Mouse (Mus musculus) heart, embryonic 16.5 days (tissue): ENCODE results near the gene Pla2g6. TPM values are rescaled to one million over a fixed set of nuclear protein-coding genes. Genes with fewer than 3 reads are reported as not detected.

Experiments used
- ATAC-seq: fragments of 200-750 bp; cut with Nextera tagmentation; replicated peaks from 2 replicates; pipeline ENCODE4 v1.8.0; 2017; ENCODE audit warnings: moderate number of reproducible peaks; ENCODE audit not compliant: insufficient read depth, low FRiP score; ENCODE audit errors: extremely low read depth
- H3K27ac ChIP-seq: fragments of 300-500 bp; sonication (generic); 2 replicates; pipeline ENCODE4 v1.5.1; 2014; ENCODE audit warnings: mild to moderate bottlenecking, low read length, control low read depth, moderate library complexity
- H3K27me3 ChIP-seq: fragments of 300-500 bp; sonication (generic); 2 replicates; pipeline ENCODE4 v1.6.1; 2014; ENCODE audit warnings: low read length, mixed read lengths; ENCODE audit not compliant: control insufficient read depth, insufficient read depth
- H3K36me3 ChIP-seq: fragments of 300-500 bp; sonication (generic); 2 replicates; pipeline ENCODE4 v1.6.1; 2014; ENCODE audit not compliant: control insufficient read depth, insufficient read depth
- H3K4me1 ChIP-seq: fragments of 300-500 bp; sonication (generic); 2 replicates; pipeline ENCODE4 v1.6.1; 2014; ENCODE audit warnings: low read length, mixed read lengths; ENCODE audit not compliant: control insufficient read depth, insufficient read depth
- H3K4me2 ChIP-seq: fragments of 300-500 bp; sonication (generic); 2 replicates; pipeline ENCODE4 v1.6.1; 2014; ENCODE audit warnings: low read depth, mild to moderate bottlenecking, control low read depth, low read length
- H3K4me3 ChIP-seq: fragments of 300-500 bp; sonication (generic); 2 replicates; pipeline ENCODE4 v1.5.1; 2014; ENCODE audit warnings: mild to moderate bottlenecking, control low read depth, low read length
- H3K9ac ChIP-seq: fragments of 300-500 bp; sonication (generic); 2 replicates; pipeline ENCODE4 v1.6.1; 2014; ENCODE audit warnings: low read length, control low read depth
- H3K9me3 ChIP-seq: fragments of 300-500 bp; sonication (generic); replicated peaks from 2 replicates; pipeline ENCODE4 v1.6.1; 2016; ENCODE audit warnings: low read length; ENCODE audit not compliant: control insufficient read depth
- WGBS: fragments of 180-500 bp; shearing (Covaris S2); extraction: QIAGEN DNeasy Blood & Tissue Kit; methylation state at CpG from one replicate; pipeline ENCODE4 v1.1.7; 2014; 5-methylcytosine and 5-hydroxymethylcytosine counted together
- polyA plus RNA-seq: library from polyadenylated mRNA; unstranded; fragments of >200 nt; fragmentation: Nextera tagmentation; extraction: Ambion mirVana; gene quantifications from 2 replicates; pipeline ENCODE4 v1.2.1, GENCODE M21; 2015

The Pla2g6 gene
- polyA plus RNA-seq, 1 experiment from 2014 or later, result 13.7 TPM

- Histone ChIP-seq H3K9me3 (no peaks in the 10 kb centered on the region), H3K9ac (no peak overlapping the region), H3K4me3 (no peak overlapping the region), H3K4me2 (no peak overlapping the region), H3K27ac (no peak overlapping the region), H3K27me3 (no peaks in the 10 kb centered on the region), H3K4me1 (peaks cover 49% of the 10 kb centered on the region), H3K36me3 (no peaks in the 10 kb centered on the region)
- 80% methylated on average over 5 of the region's 5 CpGs for WGBS
- ATAC-seq, result no peak
These were observed 25.6 kb upstream of the Pla2g6 start for GRCm38 (mm10) chr15:79353690-79354305.

DNA sequence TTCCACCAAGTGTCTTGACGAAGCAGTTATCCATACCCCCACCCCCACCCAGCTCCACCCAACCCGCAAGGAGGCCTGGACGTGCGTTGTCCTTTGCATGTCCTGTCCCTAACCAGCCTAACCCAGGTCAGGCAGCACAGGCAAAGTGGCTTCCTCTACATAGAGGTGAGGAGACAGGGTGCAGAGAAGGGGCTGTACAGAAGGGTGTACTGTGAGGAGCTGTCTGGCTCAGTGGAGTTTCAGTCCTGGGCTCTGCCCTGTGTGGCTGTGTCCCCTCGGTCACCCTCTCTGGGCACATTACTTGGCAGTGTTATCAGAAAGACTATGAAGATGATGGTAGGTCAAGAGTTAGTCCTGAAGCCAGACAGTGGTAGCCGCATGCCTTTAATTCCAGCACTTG lies 24.3 kb upstream of the Pla2g6 start:
- no peak for ATAC-seq
- Histone ChIP-seq H3K9ac (no peak overlapping the region), H3K4me1 (peaks cover 48% of the 10 kb centered on the region), H3K4me3 (no peak overlapping the region), H3K4me2 (no peak overlapping the region), H3K27ac (no peak overlapping the region), H3K9me3 (no peaks in the 10 kb centered on the region), H3K27me3 (no peaks in the 10 kb centered on the region), H3K36me3 (no peaks in the 10 kb centered on the region)
- WGBS, result 81% methylated on average over 6 of the region's 6 CpGs

GRCm38 (mm10) chr15:79351331-79351767 lies 23.2 kb upstream of the Pla2g6 start:
- Histone ChIP-seq H3K4me3 (peak overlapping the region; percentile 13), H3K9ac (peak overlapping the region; percentile 63)
- ATAC-seq, result no peak

DNA sequence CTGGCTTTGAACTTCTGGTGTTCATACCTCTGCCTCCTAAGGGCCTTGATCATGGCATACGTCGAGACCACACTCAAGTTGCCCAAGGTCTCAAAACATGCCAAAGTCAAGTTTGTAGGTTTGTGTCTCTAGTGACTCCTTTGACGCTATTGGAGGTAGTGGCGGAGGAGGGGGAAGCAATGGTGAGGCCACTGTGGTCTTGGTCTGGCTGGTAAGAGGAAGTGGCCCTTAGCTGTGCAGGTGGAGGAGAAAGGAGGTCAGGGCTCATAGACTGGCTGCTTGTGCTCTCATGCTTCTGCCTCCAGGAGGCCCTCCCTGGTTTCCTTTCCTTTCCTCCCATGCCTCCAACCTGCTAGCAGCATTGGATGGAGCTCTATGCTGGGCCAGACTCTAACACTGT lies 22.7 kb upstream of the Pla2g6 start:
- Histone ChIP-seq H3K9ac (peak overlapping the region; percentile 63), H3K4me3 (no peak overlapping the region; the same call in 1 of the 2 replicates), H3K27ac (peak overlapping the region; percentile 77)

More at GRCm38 (mm10) chr15:79351331-79351767, 23.2 kb upstream of the Pla2g6 start:
- Histone ChIP-seq H3K36me3 (no peaks in the 10 kb centered on the region), H3K27ac (peak overlapping the region; percentile 77), H3K27me3 (no peaks in the 10 kb centered on the region), H3K9me3 (no peaks in the 10 kb centered on the region), H3K4me1 (peaks cover 37% of the 10 kb centered on the region), H3K4me2 (peak overlapping the region; percentile 50)
- WGBS, result 18% methylated on average over 15 of the region's 15 CpGs

GRCm38 (mm10) chr15:79348651-79349050 lies 20.5 kb upstream of the Pla2g6 start:
- peak overlapping the region; percentile 69 for H3K4me2 ChIP-seq
- no peak for ATAC-seq
- WGBS, result 64% methylated on average over 8 of the region's 8 CpGs
- H3K9me3 ChIP-seq, result no peaks in the 10 kb centered on the region
- peak overlapping the region; percentile 99 for H3K27ac ChIP-seq
- H3K36me3 ChIP-seq, result no peaks in the 10 kb centered on the region
- H3K9ac ChIP-seq, result peak overlapping the region; percentile 90
- peaks cover 34% of the 10 kb centered on the region for H3K4me1 ChIP-seq
- no peaks in the 10 kb centered on the region for H3K27me3 ChIP-seq
- peak overlapping the region; percentile 76 for H3K4me3 ChIP-seq

More for the DNA sequence above, 22.7 kb upstream of the Pla2g6 start:
- 90% methylated on average over 4 of the region's 4 CpGs for WGBS
- Histone ChIP-seq H3K27me3 (no peaks in the 10 kb centered on the region), H3K4me1 (peaks cover 36% of the 10 kb centered on the region), H3K36me3 (no peaks in the 10 kb centered on the region), H3K9me3 (no peaks in the 10 kb centered on the region), H3K4me2 (peak overlapping the region; percentile 50)
- no peak for ATAC-seq

- Histone ChIP-seq H3K27me3 (no peaks in the 10 kb centered on the region), H3K4me1 (peaks cover 34% of the 10 kb centered on the region), H3K4me2 (peak overlapping the region; percentile 69), H3K9me3 (no peaks in the 10 kb centered on the region), H3K36me3 (no peaks in the 10 kb centered on the region), H3K4me3 (peak overlapping the region; percentile 76), H3K27ac (peak overlapping the region; percentile 99), H3K9ac (peak overlapping the region; percentile 90)
- peak; percentile 88 for ATAC-seq
- under 1% methylated on average over 42 of the region's 46 CpGs for WGBS
These were observed 19.8 kb upstream of the Pla2g6 start for GRCm38 (mm10) chr15:79347845-79348506.

DNA sequence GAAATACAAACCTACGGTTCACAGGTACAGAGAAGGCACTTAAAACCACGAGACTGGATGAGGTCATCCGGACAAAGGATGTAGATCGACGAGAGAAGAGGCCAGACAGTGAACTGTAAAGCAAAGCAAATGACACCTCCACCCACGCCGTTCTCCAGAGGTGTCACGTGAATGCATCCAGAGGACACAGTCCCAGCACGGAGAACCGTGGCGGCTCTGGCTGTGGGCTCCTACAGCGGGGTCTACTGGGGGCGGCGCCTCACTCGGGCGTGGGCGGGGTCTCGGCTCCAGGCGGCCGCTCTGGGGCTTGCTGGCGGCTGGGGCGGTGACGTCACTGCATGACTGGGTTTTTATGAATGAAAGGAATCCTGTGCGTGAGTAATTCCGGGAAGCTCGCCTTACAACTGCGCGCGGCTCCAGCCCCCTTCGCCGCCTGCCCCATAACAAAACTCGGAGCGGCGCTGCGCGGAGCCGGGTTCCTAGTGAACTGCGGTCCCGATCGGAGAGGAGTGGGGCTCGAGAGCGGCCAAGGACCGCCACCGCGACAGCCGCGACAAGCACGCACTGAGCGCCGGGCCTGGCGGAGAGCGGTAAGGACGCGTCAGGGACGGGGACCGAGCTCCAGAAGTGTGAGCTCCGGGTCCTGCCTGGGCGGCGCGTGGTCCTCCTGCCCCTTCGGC lies 19.1 kb upstream of the Pla2g6 start:
- ATAC-seq, result peak; percentile 82
- Histone ChIP-seq H3K27ac (peak overlapping the region; percentile 99), H3K4me2 (peak overlapping the region; percentile 69), H3K4me3 (peak overlapping the region; percentile 76), H3K9me3 (no peaks in the 10 kb centered on the region), H3K9ac (peak overlapping the region; percentile 90), H3K4me1 (peaks cover 30% of the 10 kb centered on the region), H3K27me3 (no peaks in the 10 kb centered on the region), H3K36me3 (no peaks in the 10 kb centered on the region)
- WGBS, result under 1% methylated on average over 61 of the region's 61 CpGs

GRCm38 (mm10) chr15:79346051-79346793 lies 18.0 kb upstream of the Pla2g6 start, which contains the start of gene Maff:
Gene Maff (plus strand): TSS chr15:79346621.
- Histone ChIP-seq H3K9ac (peak within 1 kb of the TSS; percentile 90), H3K4me1 (peaks cover 19% of the 10 kb centered on the region), H3K36me3 (no peaks in the 10 kb centered on the region), H3K4me2 (peak within 1 kb of the TSS; percentile 69), H3K27ac (peak within 1 kb of the TSS; percentile 99), H3K4me3 (peak within 1 kb of the TSS; percentile 76), H3K9me3 (no peaks in the 10 kb centered on the region), H3K27me3 (no peaks in the 10 kb centered on the region)
- ATAC-seq, result no peak
- WGBS, result 50% methylated on average over 8 of the region's 8 CpGs
